Mouse (Mus musculus) layer of hippocampus, postnatal 14 days (tissue): ENCODE measurements at regions not wholly inside any gene's neighbourhood (a gene's known extent, or its start where the extent isn't known, plus 50 kb on each side); places are given as distances from the start of the nearest gene placed in this dataset.
A peak's percentile ranks its signal among the peaks of the same experiment; 100 is the strongest.

Experiments
- DNase-seq, 2 experiments: peaks; one replicate each; pipeline ENCODE4 v3.0.0; 2021 to 2022; ENCODE audit warnings: low spot score in 2 of 2, mixed read lengths in 1 of 2

- DNase-seq, result no peak
Measured at GRCm38 (mm10) chr19:52321626-52322025, 57.5 kb downstream of the Ins1 start.

GRCm38 (mm10) chr19:52331398-52331797, 67.3 kb downstream of the Ins1 start:
- no peak for DNase-seq

GRCm38 (mm10) chr19:52355175-52355574, 91.1 kb downstream of the Ins1 start:
- DNase-seq, result no peak

GRCm38 (mm10) chr19:52374892-52375578, 110.9 kb downstream of the Ins1 start:
- DNase-seq, result no peak

- peak in 1 of 2 experiments; percentile 36 for DNase-seq
Measured at GRCm38 (mm10) chr19:52406653-52407052, 142.6 kb downstream of the Ins1 start.

GRCm38 (mm10) chr19:52428768-52429167, 164.7 kb downstream of the Ins1 start:
- no peak for DNase-seq

- DNase-seq, result no peak
Measured at GRCm38 (mm10) chr19:52442523-52442922, 178.4 kb downstream of the Ins1 start.

GRCm38 (mm10) chr19:52448931-52449330, 184.8 kb downstream of the Ins1 start:
- no peak for DNase-seq

- no peak for DNase-seq
Measured at GRCm38 (mm10) chr19:52449392-52449791, 185.3 kb downstream of the Ins1 start.
